Mouse (Mus musculus) limb, embryonic 13.5 days (tissue): ENCODE measurements around the gene Erbb3. TPM values are rescaled to one million over a fixed set of nuclear protein-coding genes. Genes with fewer than 3 reads are reported as not detected.

Source experiments
- microRNA-seq: library from miRNA; unstranded; fragments of <30 nt; microRNA quantifications from one replicate; pipeline ENCODE4, GENCODE M21; 2016
- polyA plus RNA-seq: library from polyadenylated mRNA; unstranded; fragments of >200 nt; fragmentation: Nextera tagmentation; extraction: Ambion mirVana; gene quantifications from 2 replicates; pipeline ENCODE4 v1.2.1, GENCODE M21; 2015

Erbb3 gene
- polyA plus RNA-seq, 1 experiment from 2014 or later: 17.5 TPM

Small RNA genes lying within 50 kb of the gene (microRNA-seq; reads per million reads assigned to microRNA genes)
- gene Gm47275 (not detected), gene Mir6917 (not detected)

Other genes with a start within 250 kb of the Erbb3 start
- 14.8 and 15.3 TPM in 2 replicates for gene Coq10a, start 220.7 kb downstream of the Erbb3 start, polyA plus RNA-seq
- 11.7 and 12.9 TPM in 2 replicates for gene Ankrd52, start 212.5 kb downstream of the Erbb3 start, polyA plus RNA-seq
- gene Slc39a5, start 188.4 kb downstream of the Erbb3 start, polyA plus RNA-seq: 0.28 and 0.38 TPM in 2 replicates
- 60.6 and 61.4 TPM in 2 replicates for gene Nabp2, start 178.2 kb downstream of the Erbb3 start, polyA plus RNA-seq
- 42.3 and 43.3 TPM in 2 replicates for gene Rnf41, start 178.0 kb downstream of the Erbb3 start, polyA plus RNA-seq
- 96.6 and 110 TPM in 2 replicates for gene Smarcc2, start 130.4 kb downstream of the Erbb3 start, polyA plus RNA-seq
- 1,077 and 1,101 TPM in 2 replicates for gene Myl6, start 95.5 kb downstream of the Erbb3 start, polyA plus RNA-seq
- 4.7 and 5.0 TPM in 2 replicates for gene Myl6b, start 91.0 kb downstream of the Erbb3 start, polyA plus RNA-seq
- 24.0 and 28.0 TPM in 2 replicates for gene Esyt1, start 63.8 kb downstream of the Erbb3 start, polyA plus RNA-seq
- 16.4 and 17.3 TPM in 2 replicates for gene Zc3h10, start 41.9 kb downstream of the Erbb3 start, polyA plus RNA-seq
- 3,677 and 3,933 TPM in 2 replicates for gene Rpl41, start 40.3 kb downstream of the Erbb3 start, polyA plus RNA-seq
- 198 and 200 TPM in 2 replicates for gene Pa2g4, start 23.7 kb downstream of the Erbb3 start, polyA plus RNA-seq
- gene Rps26, start 37.1 kb upstream of the Erbb3 start, polyA plus RNA-seq: 752 and 768 TPM in 2 replicates
- 5.1 and 5.2 TPM in 2 replicates for gene Ikzf4, start 56.3 kb upstream of the Erbb3 start, polyA plus RNA-seq
- gene Suox, start 84.4 kb upstream of the Erbb3 start, polyA plus RNA-seq: 22.0 TPM in 2 replicates
- 83.5 and 87.5 TPM in 2 replicates for gene Rab5b, start 106.6 kb upstream of the Erbb3 start, polyA plus RNA-seq
- gene Pmel, start 114.5 kb upstream of the Erbb3 start, polyA plus RNA-seq: 2.2 and 2.3 TPM in 2 replicates
- gene Cdk2, start 115.4 kb upstream of the Erbb3 start, polyA plus RNA-seq: 132 and 134 TPM in 2 replicates
- gene Dgka, start 155.2 kb upstream of the Erbb3 start, polyA plus RNA-seq: 12.0 and 12.1 TPM in 2 replicates
- 44.0 and 47.9 TPM in 2 replicates for gene Pym1, start 158.2 kb upstream of the Erbb3 start, polyA plus RNA-seq
- gene Mmp19, start 201.3 kb upstream of the Erbb3 start, polyA plus RNA-seq: 0.56 and 0.78 TPM in 2 replicates
- 58.8 and 66.8 TPM in 2 replicates for gene Dnajc14, start 214.4 kb upstream of the Erbb3 start, polyA plus RNA-seq
- gene Tmem198b, start 214.7 kb upstream of the Erbb3 start, polyA plus RNA-seq: 25.3 and 27.1 TPM in 2 replicates
- 224 and 240 TPM in 2 replicates for gene Sarnp, start 227.7 kb upstream of the Erbb3 start, polyA plus RNA-seq
- gene Ormdl2, start 232.0 kb upstream of the Erbb3 start, polyA plus RNA-seq: 30.2 and 34.0 TPM in 2 replicates